9 mouse cellular contexts compared by ENCODE assay signal in the genomic region with DNA sequence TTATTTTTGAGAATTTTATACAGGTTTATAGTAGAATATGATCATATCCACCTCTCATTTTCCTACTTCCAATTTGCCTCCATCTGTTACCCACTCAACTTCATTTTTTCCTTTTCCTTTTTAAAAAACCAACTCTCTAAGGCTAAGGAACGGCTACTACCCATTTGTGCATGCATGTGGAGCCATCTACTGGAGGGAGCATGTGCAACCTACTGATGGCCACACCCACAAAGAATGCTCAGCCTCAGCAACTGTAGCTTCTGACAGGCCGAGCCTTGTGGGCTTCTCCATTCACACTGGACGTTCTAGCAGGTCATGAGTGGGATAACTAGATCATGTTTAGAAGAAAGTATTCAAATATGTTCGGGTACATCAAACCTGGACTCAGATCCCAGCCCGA.
DNase-seq lines count a peak whose midpoint lies in the region; ATAC-seq and TF ChIP-seq lines count a peak whose summit lies in the region.
"Had no signal": no experiment of that assay in that cellular context is flagged by ENCODE, and none has a peak within 500 bp of the region (broad histone marks: within the 10 kb centered on the region; RNA-seq: fewer than 3 reads in every experiment).

No protein-coding gene starts in this region.

- no peaks in the 10 kb centered on the region for H3K4me1 ChIP-seq in embryonic facial prominence, embryonic 10.5 days
- no peaks in the 10 kb centered on the region for H3K4me1 ChIP-seq in intestine, postnatal 0 days (replicated peaks; ENCODE audit: control insufficient read depth, insufficient read depth, low read length)
- H3K4me1 ChIP-seq in liver, embryonic 11.5 days (replicated peaks; ENCODE audit: control insufficient read depth, insufficient read depth, low read length) = no peaks in the 10 kb centered on the region
- H3K4me1 ChIP-seq in neural tube, embryonic 14.5 days (ENCODE audit: control insufficient read depth, insufficient read depth, low read length) = no peaks in the 10 kb centered on the region
- H3K4me1 ChIP-seq: megakaryocyte, embryonic 14.5 days had no signal

- H3K36me3 ChIP-seq in embryonic facial prominence, embryonic 10.5 days (replicated peaks) = no peaks in the 10 kb centered on the region
- H3K36me3 ChIP-seq in intestine, postnatal 0 days (ENCODE audit: control insufficient read depth, insufficient read depth) = no peaks in the 10 kb centered on the region
- H3K36me3 ChIP-seq in liver, embryonic 11.5 days (ENCODE audit: control insufficient read depth, insufficient read depth, low read length) = no peaks in the 10 kb centered on the region
- H3K36me3 ChIP-seq in neural tube, embryonic 14.5 days (ENCODE audit: control insufficient read depth, insufficient read depth, low read length) = no peaks in the 10 kb centered on the region

- ATAC-seq in intestine, postnatal 0 days = no peak
- ATAC-seq in liver, embryonic 11.5 days (replicated peaks; ENCODE audit: low FRiP score) = peak; percentile 47; the same call in 1 of the 2 replicates
- ATAC-seq in neural tube, embryonic 14.5 days (ENCODE audit: low read depth) = peak; percentile 82; the same call in 1 of the 2 replicates

- peak; percentile 78 for TF ChIP-seq CTCF in intestine, postnatal 0 days (IDR thresholded peaks at IDR 0.05; ENCODE audit: low read depth)

- H3K9me3 ChIP-seq in embryonic facial prominence, embryonic 10.5 days = no peaks in the 10 kb centered on the region
- no peaks in the 10 kb centered on the region for H3K9me3 ChIP-seq in intestine, postnatal 0 days (ENCODE audit: control insufficient read depth)
- no peaks in the 10 kb centered on the region for H3K9me3 ChIP-seq in liver, embryonic 11.5 days (ENCODE audit: control insufficient read depth, low read length)
- H3K9me3 ChIP-seq in neural tube, embryonic 14.5 days (ENCODE audit: control insufficient read depth, low read length) = no peaks in the 10 kb centered on the region
- H3K9me3 ChIP-seq: megakaryocyte, embryonic 14.5 days had no signal

- WGBS in embryonic facial prominence, embryonic 10.5 days = 33% methylated on average over 5 of the region's 5 CpGs
- 39% methylated on average over 5 of the region's 5 CpGs for WGBS in intestine, postnatal 0 days
- 30% methylated on average over 5 of the region's 5 CpGs for WGBS in liver, embryonic 11.5 days
- 30% methylated on average over 5 of the region's 5 CpGs for WGBS in neural tube, embryonic 14.5 days

- H3K4me2 ChIP-seq in intestine, postnatal 0 days (replicated peaks; ENCODE audit: low read depth) = no peak overlapping the region
- H3K4me2 ChIP-seq in liver, embryonic 11.5 days = no peak overlapping the region
- H3K4me2 ChIP-seq in neural tube, embryonic 14.5 days (ENCODE audit: low read depth, low read length) = no peak overlapping the region

- H3K27me3 ChIP-seq in embryonic facial prominence, embryonic 10.5 days (replicated peaks; ENCODE audit: low read depth, poor library complexity, severe bottlenecking) = peaks cover 2% of the 10 kb centered on the region
- H3K27me3 ChIP-seq in intestine, postnatal 0 days (replicated peaks; ENCODE audit: control insufficient read depth, insufficient read depth, low read length) = no peaks in the 10 kb centered on the region
- no peaks in the 10 kb centered on the region for H3K27me3 ChIP-seq in liver, embryonic 11.5 days (replicated peaks; ENCODE audit: control insufficient read depth, insufficient read depth, low read length)
- H3K27me3 ChIP-seq in neural tube, embryonic 14.5 days (ENCODE audit: control insufficient read depth, insufficient read depth, low read length) = no peaks in the 10 kb centered on the region
- H3K27me3 ChIP-seq: megakaryocyte, embryonic 14.5 days had no signal

- no peak overlapping the region for H3K27ac ChIP-seq in embryonic facial prominence, embryonic 10.5 days (replicated peaks)
- H3K27ac ChIP-seq in intestine, postnatal 0 days (ENCODE audit: low read depth, low read length) = no peak overlapping the region
- no peak overlapping the region for H3K27ac ChIP-seq in liver, embryonic 11.5 days (ENCODE audit: low read depth, low read length)
- no peak overlapping the region for H3K27ac ChIP-seq in neural tube, embryonic 14.5 days (ENCODE audit: low read depth, low read length)

- DNase-seq in urinary bladder, postnatal 25 days (ENCODE audit: low spot score) = peak; percentile 10
- no peak for DNase-seq in urinary bladder, adult 2 months (ENCODE audit: low spot score)
- peak; percentile 54 for DNase-seq in adrenal gland, postnatal 10 days
- peak; percentile 25 for DNase-seq in embryonic facial prominence, embryonic 10.5 days (ENCODE audit: low spot score)
- DNase-seq in liver, embryonic 11.5 days (ENCODE audit: low spot score) = no peak
- peak; percentile 14 for DNase-seq in yolk sac, embryonic 10.5 days (ENCODE audit: low spot score)

- no peak overlapping the region for H3K9ac ChIP-seq in intestine, postnatal 0 days (ENCODE audit: low read depth, low read length)
- H3K9ac ChIP-seq in liver, embryonic 11.5 days (ENCODE audit: low read depth, low read length) = no peak overlapping the region
- no peak overlapping the region for H3K9ac ChIP-seq in neural tube, embryonic 14.5 days (replicated peaks; ENCODE audit: low read depth, low read length)

- H3K4me3 ChIP-seq in embryonic facial prominence, embryonic 10.5 days = no peak overlapping the region
- no peak overlapping the region for H3K4me3 ChIP-seq in intestine, postnatal 0 days (ENCODE audit: low read depth, low read length)
- no peak overlapping the region for H3K4me3 ChIP-seq in liver, embryonic 11.5 days (ENCODE audit: low read depth, low read length)
- H3K4me3 ChIP-seq in neural tube, embryonic 14.5 days (ENCODE audit: low read depth, low read length) = no peak overlapping the region
- H3K4me3 ChIP-seq: megakaryocyte, embryonic 14.5 days had no signal

Comparison
In these comparisons a context has a peak if more than half of its experiments do, and no peak if none do; other contexts are left out.
1. DNase-seq: peak in urinary bladder, postnatal 25 days (single experiment), adrenal gland, postnatal 10 days (single experiment), embryonic facial prominence, embryonic 10.5 days (single experiment) and yolk sac, embryonic 10.5 days (single experiment); none in urinary bladder, adult 2 months (single experiment) and liver, embryonic 11.5 days (single experiment).